In genomic region chr2:164015304-164015703, GRCm38 (mm10) we compare ENCODE assay signal across 33 mouse cellular contexts.
"Had no signal": no experiment of that assay in that cellular context is flagged by ENCODE, and none has a peak within 500 bp of the region (broad histone marks: within the 10 kb centered on the region; RNA-seq: fewer than 3 reads in every experiment).

No protein-coding gene starts in this region.

- H3K27me3 ChIP-seq: heart, embryonic 12.5 days; heart, embryonic 13.5 days; heart, embryonic 15.5 days; hindbrain, embryonic 12.5 days; hindbrain, embryonic 13.5 days; hindbrain, embryonic 15.5 days; intestine, embryonic 15.5 days; kidney, embryonic 15.5 days had no signal

- H3K4me1 ChIP-seq: heart, embryonic 15.5 days; hindbrain, embryonic 10.5 days; hindbrain, embryonic 12.5 days; hindbrain, embryonic 13.5 days; hindbrain, embryonic 15.5 days; intestine, embryonic 15.5 days; kidney, embryonic 15.5 days had no signal

- H3K4me2 ChIP-seq: heart, embryonic 12.5 days; heart, embryonic 13.5 days; heart, embryonic 15.5 days; hindbrain, embryonic 12.5 days; hindbrain, embryonic 13.5 days; hindbrain, embryonic 14.5 days; hindbrain, embryonic 15.5 days; intestine, embryonic 15.5 days; kidney, embryonic 15.5 days had no signal

- DNase-seq: heart, postnatal 10 days; heart, postnatal 14 days; heart, postnatal 36 days; heart, postnatal 4 days; kidney, adult 11 months; kidney, adult 18-20 months; kidney, adult 2 months; kidney, adult 8-10 months; kidney, adult 9 months; kidney, postnatal 10 days; kidney, postnatal 14 days; kidney, postnatal 25 days; kidney, postnatal 36 days; kidney, postnatal 4 days; layer of hippocampus, adult 9-11 months; layer of hippocampus, postnatal 36 days had no signal

- H3K9ac ChIP-seq: heart, embryonic 12.5 days; heart, embryonic 13.5 days; heart, embryonic 15.5 days; hindbrain, embryonic 12.5 days; hindbrain, embryonic 13.5 days; hindbrain, embryonic 14.5 days; hindbrain, embryonic 15.5 days; intestine, embryonic 15.5 days; kidney, embryonic 15.5 days had no signal

- H3K9me3 ChIP-seq: heart, embryonic 10.5 days; heart, embryonic 12.5 days; heart, embryonic 13.5 days; heart, embryonic 15.5 days; hindbrain, embryonic 10.5 days; hindbrain, embryonic 12.5 days; hindbrain, embryonic 13.5 days; hindbrain, embryonic 15.5 days; intestine, embryonic 15.5 days; kidney, embryonic 15.5 days had no signal

- ATAC-seq: hindbrain, embryonic 16.5 days; hindbrain, postnatal 0 days; inflammation-experienced regulatory T-cells, adult 6 months; intestine, embryonic 15.5 days; intestine, embryonic 16.5 days; intestine, postnatal 0 days had no signal

- H3K27ac ChIP-seq: heart, embryonic 10.5 days; heart, embryonic 13.5 days; heart, embryonic 15.5 days; hindbrain, embryonic 10.5 days; hindbrain, embryonic 12.5 days; hindbrain, embryonic 13.5 days; hindbrain, embryonic 14.5 days; hindbrain, embryonic 15.5 days; hindbrain, postnatal 0 days; intestine, embryonic 15.5 days; kidney, embryonic 15.5 days; kidney, postnatal 0 days had no signal

- H3K4me3 ChIP-seq: heart, embryonic 10.5 days; heart, embryonic 12.5 days; heart, embryonic 13.5 days; heart, embryonic 15.5 days; hindbrain, embryonic 10.5 days; hindbrain, embryonic 12.5 days; hindbrain, embryonic 13.5 days; hindbrain, embryonic 15.5 days; intestine, embryonic 15.5 days; kidney, embryonic 15.5 days had no signal
